Mouse (Mus musculus) neural tube, embryonic 12.5 days (tissue): ENCODE data around the gene Ston2. TPM values are rescaled to one million over a fixed set of nuclear protein-coding genes. Genes with fewer than 3 reads are reported as not detected.
A peak's percentile ranks its signal among the peaks of the same experiment; 100 is the strongest.
"Not testable (repeated sequence)": the region's sequence is repeated elsewhere in the genome, so short reads cannot be mapped to it uniquely, and the experiment has no call there.

Source experiments
- ATAC-seq: fragments of 200-750 bp; cut with Nextera tagmentation; 2 replicates; pipeline ENCODE4 v1.8.0; 2017; ENCODE audit warnings: low read depth, mild to moderate bottlenecking, moderate TSS enrichment, moderate library complexity; ENCODE audit not compliant: low FRiP score
- H3K27ac ChIP-seq: fragments of 300-500 bp; sonication (generic); 2 replicates; pipeline ENCODE4 v1.5.1; 2016
- H3K27me3 ChIP-seq: fragments of 300-500 bp; sonication (generic); replicated peaks from 2 replicates; pipeline ENCODE4 v1.6.1; 2016; ENCODE audit warnings: mild to moderate bottlenecking
- H3K36me3 ChIP-seq: fragments of 300-500 bp; sonication (generic); 2 replicates; pipeline ENCODE4 v1.6.1; 2016; ENCODE audit warnings: mild to moderate bottlenecking
- H3K4me1 ChIP-seq: fragments of 300-500 bp; sonication (generic); 2 replicates; pipeline ENCODE4 v1.6.1; 2016
- H3K4me2 ChIP-seq: fragments of 300-500 bp; sonication (generic); replicated peaks from 2 replicates; pipeline ENCODE4 v1.6.1; 2016; ENCODE audit warnings: mild to moderate bottlenecking
- H3K4me3 ChIP-seq: fragments of 300-500 bp; sonication (generic); 2 replicates; pipeline ENCODE4 v1.5.1; 2016
- H3K9ac ChIP-seq: fragments of 300-500 bp; sonication (generic); 2 replicates; pipeline ENCODE4 v1.6.1; 2016; ENCODE audit warnings: mild to moderate bottlenecking
- H3K9me3 ChIP-seq: fragments of 300-500 bp; sonication (generic); 2 replicates; pipeline ENCODE4 v1.6.1; 2016; ENCODE audit warnings: mild to moderate bottlenecking
- WGBS: fragments of 180-500 bp; shearing (Covaris S2); methylation state at CpG from one replicate; pipeline ENCODE4 v1.1.7; 2016; 5-methylcytosine and 5-hydroxymethylcytosine counted together
- polyA plus RNA-seq: library from polyadenylated mRNA; unstranded; fragments of >200 nt; fragmentation: Nextera tagmentation; extraction: Ambion mirVana; gene quantifications from 2 replicates; pipeline ENCODE4 v1.2.1, GENCODE M21; 2016

Ston2 gene
- polyA plus RNA-seq, 1 experiment from 2014 or later = 7.9 TPM

DNA sequence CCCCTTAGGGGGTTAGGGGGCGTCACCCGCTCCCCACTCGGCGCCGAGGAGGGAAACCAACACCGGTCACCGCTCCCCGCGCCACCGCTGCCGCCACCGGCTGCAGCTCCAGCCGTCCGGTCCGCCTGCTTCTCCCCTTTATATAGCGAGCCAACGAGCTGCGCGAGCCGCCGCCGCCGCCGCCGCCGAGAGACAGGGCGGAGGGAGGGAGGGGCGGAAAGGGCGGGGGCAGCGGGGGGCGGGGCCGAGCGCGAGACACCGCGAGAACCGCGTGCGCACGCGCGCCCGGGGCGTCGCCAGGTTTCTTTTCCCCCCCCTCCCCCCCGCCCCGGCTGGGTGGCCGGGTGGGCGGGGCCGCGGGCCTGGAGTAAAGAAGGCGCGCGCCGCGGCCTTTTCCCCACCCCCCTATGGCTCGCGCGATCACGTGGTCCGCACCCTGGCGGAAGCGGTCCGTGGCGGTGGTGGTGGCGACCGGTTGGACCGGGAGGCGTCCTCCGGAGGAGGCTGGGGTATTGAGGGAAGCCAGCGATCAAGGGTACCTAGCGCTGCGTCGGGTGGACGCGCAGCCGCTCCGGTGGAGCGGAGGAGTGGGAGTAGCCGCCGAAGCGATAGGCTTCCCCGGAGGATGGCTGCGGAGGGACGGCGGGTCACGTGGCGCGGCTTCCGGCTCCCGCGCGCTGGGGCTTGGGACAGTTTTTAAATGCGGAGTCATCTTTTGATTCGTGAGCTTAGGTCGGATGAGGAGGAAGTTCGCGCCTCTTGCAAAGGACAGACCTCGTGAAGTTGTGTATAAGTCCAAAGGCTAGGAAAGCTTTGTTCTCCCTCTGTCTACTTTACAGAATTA is 198.1 kb downstream of the Ston2 start, which contains the start of gene Gtf2a1:
Gene Gtf2a1 (minus strand): TSS at position 641 of the 844 bp plus-strand sequence.
- Histone ChIP-seq H3K9ac (peak within 1 kb of the TSS; percentile 100), H3K27me3 (no peaks in the 10 kb centered on the region), H3K9me3 (no peaks in the 10 kb centered on the region), H3K4me3 (peak within 1 kb of the TSS; percentile 97), H3K4me2 (peak within 1 kb of the TSS; percentile 70), H3K36me3 (peaks cover 8% of the 10 kb centered on the region), H3K4me1 (peaks cover 11% of the 10 kb centered on the region; the same call in 1 of the 2 replicates), H3K27ac (peak within 1 kb of the TSS; percentile 99)
- whole genome bisulfite sequencing = under 1% methylated on average over 55 of the region's 99 CpGs
- ATAC-seq = peak; percentile 86

DNA sequence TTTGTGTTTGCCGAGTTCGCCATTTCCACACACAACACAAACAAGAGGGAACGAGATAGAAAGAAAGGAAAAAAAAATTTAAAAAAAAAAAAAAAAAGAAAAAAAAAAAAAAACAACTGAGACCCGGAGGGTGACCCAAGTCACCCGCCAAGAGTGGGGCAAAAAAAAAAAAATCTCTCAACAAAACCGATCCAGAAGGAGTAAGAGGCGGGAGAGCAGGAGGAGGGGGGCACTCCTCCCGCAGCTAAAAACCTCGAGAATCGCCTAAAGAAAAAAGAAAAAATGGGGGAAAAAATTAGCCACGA is 198.7 kb downstream of the Ston2 start:
- under 1% methylated on average over 11 of the region's 11 CpGs for WGBS

DNA sequence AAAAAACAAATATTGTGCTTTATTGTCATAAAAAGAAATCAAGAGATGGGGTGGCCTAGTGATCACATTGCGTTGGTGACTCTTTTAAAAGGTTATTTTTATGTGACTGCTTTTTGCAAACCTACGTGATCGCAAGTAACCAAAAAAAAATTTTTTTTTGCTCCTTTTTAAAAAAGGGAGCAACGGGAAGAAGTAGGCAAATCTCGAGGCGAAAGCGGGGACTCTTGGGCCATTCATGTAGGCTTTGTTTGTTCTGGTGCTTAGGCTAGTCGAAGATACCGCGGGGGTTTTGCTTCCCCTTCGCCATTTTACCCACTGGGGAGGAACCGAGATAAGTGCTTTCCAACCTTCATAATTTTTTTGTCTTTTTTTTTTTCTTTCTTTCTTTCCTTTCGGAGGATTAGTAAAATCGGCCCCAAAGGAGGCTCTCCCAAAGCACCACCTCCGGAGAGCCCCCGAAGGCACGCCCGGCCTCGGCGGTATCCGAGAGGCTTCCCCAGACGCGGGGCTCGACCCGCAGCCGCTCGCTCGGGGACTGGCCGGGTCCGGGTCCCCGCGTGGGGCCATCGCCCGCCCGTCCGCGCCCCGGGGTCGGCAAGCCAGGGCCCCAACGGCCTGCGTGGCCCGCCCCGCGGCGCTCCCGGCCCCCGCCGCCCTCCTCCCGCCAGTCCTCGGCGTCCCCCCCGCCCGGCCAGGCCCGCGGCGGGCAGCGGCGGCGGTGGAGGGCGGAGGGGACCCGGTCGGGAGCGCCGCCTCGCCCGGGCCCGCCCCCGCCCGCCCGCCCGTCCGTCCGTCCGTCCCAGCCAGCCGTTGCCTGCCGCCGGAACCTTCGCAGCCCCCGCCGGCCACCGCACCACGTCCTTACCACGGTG is 199.3 kb downstream of the Ston2 start:
- peak overlapping the region; percentile 100 for H3K9ac ChIP-seq
- peak overlapping the region; percentile 99 for H3K27ac ChIP-seq
- no peaks in the 10 kb centered on the region for H3K9me3 ChIP-seq
- peaks cover 13% of the 10 kb centered on the region; the same call in 1 of the 2 replicates for H3K4me1 ChIP-seq
- H3K4me2 ChIP-seq = peak overlapping the region; percentile 70
- under 1% methylated on average over 69 of the region's 83 CpGs for WGBS
- no peak; the same call in 1 of the 2 replicates for ATAC-seq
- no peaks in the 10 kb centered on the region for H3K27me3 ChIP-seq
- H3K36me3 ChIP-seq = peaks cover 13% of the 10 kb centered on the region
- H3K4me3 ChIP-seq = peak overlapping the region; percentile 97

More for the DNA sequence above, 198.7 kb downstream of the Ston2 start:
- no peaks in the 10 kb centered on the region for H3K27me3 ChIP-seq
- no peak for ATAC-seq
- peak overlapping the region; percentile 100 for H3K9ac ChIP-seq
- H3K36me3 ChIP-seq = peaks cover 13% of the 10 kb centered on the region
- peak overlapping the region; percentile 97 for H3K4me3 ChIP-seq
- H3K27ac ChIP-seq = peak overlapping the region; percentile 99
- peaks cover 11% of the 10 kb centered on the region; the same call in 1 of the 2 replicates for H3K4me1 ChIP-seq
- H3K9me3 ChIP-seq = no peaks in the 10 kb centered on the region
- peak overlapping the region; percentile 70 for H3K4me2 ChIP-seq

DNA sequence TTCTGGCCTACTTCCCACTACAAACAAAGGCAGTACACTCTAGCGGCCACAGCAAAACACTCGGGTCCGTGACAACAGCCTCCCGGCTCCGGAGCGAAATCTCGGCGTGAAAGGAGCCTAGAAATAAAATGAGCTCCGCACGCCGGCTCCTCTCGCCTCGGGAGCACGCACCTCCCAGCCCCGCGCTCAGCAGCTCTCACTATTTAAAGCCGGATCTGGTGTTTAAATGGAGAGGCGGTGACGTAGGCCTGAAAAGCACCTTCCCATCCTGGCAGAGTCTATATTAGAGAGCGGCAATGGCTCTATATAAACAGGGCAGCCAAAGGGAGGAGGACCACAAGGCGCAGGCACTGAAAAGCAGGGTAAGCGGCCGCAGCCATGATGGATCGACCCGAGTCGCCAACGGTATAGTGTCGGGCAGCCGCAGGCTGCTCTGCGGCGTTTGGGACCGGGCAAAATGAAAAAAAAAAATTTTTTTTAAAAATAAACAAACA is 200.0 kb downstream of the Ston2 start:
- peak; percentile 88 for ATAC-seq
- Histone ChIP-seq H3K27ac (peak overlapping the region; percentile 43), H3K36me3 (peaks cover 14% of the 10 kb centered on the region), H3K4me2 (peak overlapping the region; percentile 55), H3K27me3 (no peaks in the 10 kb centered on the region), H3K9me3 (no peaks in the 10 kb centered on the region), H3K4me1 (peaks cover 19% of the 10 kb centered on the region; the same call in 1 of the 2 replicates), H3K9ac (peak overlapping the region; percentile 100), H3K4me3 (peak overlapping the region; percentile 97)
- 0% methylated on average over 32 of the region's 32 CpGs for WGBS

DNA sequence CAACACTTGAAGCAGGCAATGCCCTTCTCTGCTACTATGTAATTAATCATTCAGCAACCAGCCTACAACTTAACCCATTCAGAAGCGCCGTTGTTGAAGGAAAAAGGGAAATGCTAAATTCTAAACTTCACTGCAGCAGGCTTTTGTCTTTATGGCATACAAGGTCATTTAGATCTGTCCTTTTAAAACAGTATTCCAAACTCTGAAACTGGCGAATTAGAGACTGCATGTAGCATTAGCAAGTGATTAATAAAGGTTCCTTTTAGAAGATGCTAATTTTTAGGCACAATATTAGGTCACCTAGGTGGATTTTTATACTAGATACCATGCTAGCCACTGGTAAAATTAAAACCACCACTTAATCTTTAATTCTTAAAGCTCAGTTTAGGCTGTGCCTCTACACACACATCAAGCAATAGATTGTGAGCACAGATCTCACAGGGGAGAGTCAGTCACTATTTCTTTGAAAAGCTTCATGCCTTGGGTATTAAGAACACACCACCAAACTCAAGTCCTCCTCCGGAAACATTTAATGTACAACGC is 200.6 kb downstream of the Ston2 start:
- Histone ChIP-seq H3K4me3 (peak overlapping the region; percentile 97), H3K4me1 (peaks cover 26% of the 10 kb centered on the region), H3K9me3 (no peaks in the 10 kb centered on the region), H3K4me2 (peak overlapping the region; percentile 55), H3K36me3 (peaks cover 15% of the 10 kb centered on the region), H3K27me3 (no peaks in the 10 kb centered on the region), H3K9ac (peak overlapping the region; percentile 100), H3K27ac (peak overlapping the region; percentile 43)
- no peak for ATAC-seq
- WGBS = 3% methylated on average over 5 of the region's 5 CpGs

DNA sequence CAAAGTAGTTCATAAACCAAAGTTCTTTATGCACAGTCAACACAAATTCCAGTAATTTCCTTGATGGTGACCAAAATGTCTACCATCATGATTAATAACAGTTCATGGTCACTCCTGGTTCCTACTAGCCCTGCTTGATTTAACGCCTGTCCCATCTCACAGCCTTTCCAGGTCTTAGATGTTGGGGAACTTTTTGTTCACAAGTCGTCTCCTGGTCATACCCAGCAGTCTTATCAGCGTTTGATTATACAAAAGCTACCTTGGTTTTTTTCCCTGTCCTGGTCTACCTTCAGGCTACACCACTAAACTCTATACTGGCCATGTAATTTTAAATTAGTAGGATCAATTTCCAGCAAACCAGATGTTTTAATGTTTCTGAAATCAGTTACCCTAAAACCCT is 201.1 kb downstream of the Ston2 start:
- no peaks in the 10 kb centered on the region for H3K9me3 ChIP-seq
- ATAC-seq = no peak
- no peak overlapping the region for H3K27ac ChIP-seq
- H3K4me3 ChIP-seq = peak overlapping the region; percentile 97
- H3K9ac ChIP-seq = no peak overlapping the region
- WGBS = 52% methylated on average over 3 of the region's 3 CpGs
- no peaks in the 10 kb centered on the region for H3K27me3 ChIP-seq
- peak overlapping the region; percentile 55 for H3K4me2 ChIP-seq
- peaks cover 15% of the 10 kb centered on the region for H3K36me3 ChIP-seq
- H3K4me1 ChIP-seq = peaks cover 27% of the 10 kb centered on the region

DNA sequence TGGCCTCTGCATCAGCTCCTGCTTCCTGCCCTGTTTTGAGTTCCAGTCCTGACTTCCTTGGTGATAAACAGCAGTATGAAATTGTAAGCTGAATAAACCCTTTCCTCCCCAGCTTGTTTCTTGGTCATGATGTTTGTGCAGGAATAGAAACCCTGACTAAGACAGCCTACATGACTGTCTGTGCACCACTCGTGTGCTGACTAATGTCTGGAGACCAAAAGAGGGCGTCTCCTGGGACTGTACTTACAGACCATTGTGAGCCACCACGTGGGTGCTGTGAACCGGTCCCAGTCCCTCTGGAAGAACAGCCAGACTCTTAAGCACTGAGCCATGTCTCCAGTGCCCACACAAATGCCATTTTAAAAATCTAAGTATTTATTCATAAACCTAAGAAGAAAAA is 202.4 kb downstream of the Ston2 start:
- 96% methylated on average over 4 of the region's 4 CpGs for WGBS
- Histone ChIP-seq H3K36me3 (peaks cover 18% of the 10 kb centered on the region), H3K4me1 (peaks cover 24% of the 10 kb centered on the region)
- H3K4me2 ChIP-seq, H3K4me3 ChIP-seq, H3K27me3 ChIP-seq, H3K9me3 ChIP-seq, H3K27ac ChIP-seq, ATAC-seq, H3K9ac ChIP-seq: not testable (repeated sequence)

DNA sequence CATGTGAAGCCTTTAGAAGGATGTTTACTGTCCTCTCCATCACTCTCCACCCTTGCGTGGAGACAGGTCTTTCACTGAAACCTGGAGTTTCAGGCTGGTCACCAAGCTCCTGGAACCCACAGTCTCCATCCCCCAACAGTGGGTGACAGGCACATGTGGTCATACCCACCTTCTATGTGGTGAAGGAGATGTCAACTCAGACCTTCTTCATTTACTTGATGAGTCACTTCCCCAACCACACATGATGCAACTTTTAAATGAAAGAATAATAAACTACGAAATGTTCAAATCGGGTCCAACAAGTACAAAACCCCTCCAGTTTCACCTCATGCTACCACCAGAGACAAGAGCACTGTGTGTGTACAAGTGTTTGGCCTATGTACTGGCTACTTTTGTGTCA is 203.0 kb downstream of the Ston2 start:
- WGBS = 95% methylated on average over 3 of the region's 3 CpGs

DNA sequence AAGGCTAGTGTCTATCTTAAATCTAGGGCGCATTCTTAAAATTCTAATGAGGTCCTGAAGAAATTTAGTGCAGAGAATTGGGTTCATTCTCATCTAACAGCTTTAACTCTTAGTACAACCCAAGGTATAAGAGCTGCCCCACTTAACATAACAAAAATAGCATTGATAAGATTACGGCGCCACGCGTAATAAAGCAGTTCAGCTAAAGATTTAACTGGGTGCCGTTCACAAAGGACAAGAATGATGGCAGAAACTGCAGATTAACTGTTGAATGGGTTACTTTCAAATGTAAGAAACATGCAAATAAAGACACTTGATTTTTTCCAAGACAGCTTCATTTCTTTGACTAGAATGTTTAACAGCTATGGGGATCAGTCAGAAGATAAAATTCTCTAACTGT is 204.8 kb downstream of the Ston2 start:
- Histone ChIP-seq H3K36me3 (peaks cover 26% of the 10 kb centered on the region), H3K4me3 (no peak overlapping the region), H3K27ac (no peak overlapping the region), H3K9me3 (no peaks in the 10 kb centered on the region), H3K27me3 (no peaks in the 10 kb centered on the region), H3K4me2 (no peak overlapping the region; the same call in 1 of the 2 replicates), H3K9ac (0 out of 2 replicates have a peak overlapping the region, but pooled peaks have one; percentile 17), H3K4me1 (peaks cover 22% of the 10 kb centered on the region)
- no peak for ATAC-seq
- WGBS = 42% methylated on average over 6 of the region's 6 CpGs

More for the DNA sequence above, 203.0 kb downstream of the Ston2 start:
- ATAC-seq = no peak
- Histone ChIP-seq H3K36me3 (peaks cover 18% of the 10 kb centered on the region), H3K27ac (no peak overlapping the region), H3K4me3 (no peak overlapping the region), H3K4me1 (peaks cover 22% of the 10 kb centered on the region), H3K27me3 (no peaks in the 10 kb centered on the region), H3K9me3 (no peaks in the 10 kb centered on the region), H3K4me2 (no peak overlapping the region), H3K9ac (no peak overlapping the region)
